Mouse (Mus musculus): ENCODE data around the gene Tln1. TPM values are rescaled to one million over a fixed set of nuclear protein-coding genes. Genes with fewer than 3 reads are reported as not detected.

The Tln1 gene
- polyA plus RNA-seq, 1 experiment from 2014 or later, result 60.4 TPM

Other genes starting within 250 kb of the Tln1 start
- gene Rusc2, start 180.7 kb downstream of the Tln1 start, polyA plus RNA-seq (2014; fragmentation: Nextera tagmentation; extraction: Ambion mirVana), result 15.8 and 19.1 TPM in 2 replicates
- 0.26 and 0.70 TPM in 2 replicates for gene Fam166b, start 133.6 kb downstream of the Tln1 start, polyA plus RNA-seq (2014; fragmentation: Nextera tagmentation; extraction: Ambion mirVana)
- gene Tesk1, start 120.8 kb downstream of the Tln1 start, polyA plus RNA-seq (2014; fragmentation: Nextera tagmentation; extraction: Ambion mirVana), result 9.1 and 10.1 TPM in 2 replicates
- 3.0 and 3.7 TPM in 2 replicates for gene Cd72, start 108.1 kb downstream of the Tln1 start, polyA plus RNA-seq (2014; fragmentation: Nextera tagmentation; extraction: Ambion mirVana)
- gene Sit1, start 79.0 kb downstream of the Tln1 start, polyA plus RNA-seq (2014; fragmentation: Nextera tagmentation; extraction: Ambion mirVana), result not detected in 2 replicates
- gene Ccdc107, start 69.8 kb downstream of the Tln1 start, polyA plus RNA-seq (2014; fragmentation: Nextera tagmentation; extraction: Ambion mirVana), result 49.1 and 55.4 TPM in 2 replicates
- 34.8 and 37.6 TPM in 2 replicates for gene Arhgef39, start 63.0 kb downstream of the Tln1 start, polyA plus RNA-seq (2014; fragmentation: Nextera tagmentation; extraction: Ambion mirVana)
- 0.64 and 0.79 TPM in 2 replicates for gene Car9, start 55.7 kb downstream of the Tln1 start, polyA plus RNA-seq (2014; fragmentation: Nextera tagmentation; extraction: Ambion mirVana)
- gene Tpm2, start 38.9 kb downstream of the Tln1 start, polyA plus RNA-seq (2014; fragmentation: Nextera tagmentation; extraction: Ambion mirVana), result 63.7 and 67.2 TPM in 2 replicates
- 60.3 and 64.7 TPM in 2 replicates for gene Creb3, start 359 bp downstream of the Tln1 start, polyA plus RNA-seq (2014; fragmentation: Nextera tagmentation; extraction: Ambion mirVana)
- 26.5 and 41.1 TPM in 2 replicates for gene Rgp1, start 16.0 kb upstream of the Tln1 start, polyA plus RNA-seq (2014; fragmentation: Nextera tagmentation; extraction: Ambion mirVana)
- 25.4 and 27.4 TPM in 2 replicates for gene Gba2, start 16.2 kb upstream of the Tln1 start, polyA plus RNA-seq (2014; fragmentation: Nextera tagmentation; extraction: Ambion mirVana)
- 0.56 and 1.1 TPM in 2 replicates for gene Msmp, start 21.8 kb upstream of the Tln1 start, polyA plus RNA-seq (2014; fragmentation: Nextera tagmentation; extraction: Ambion mirVana)
- gene Npr2, start 69.2 kb upstream of the Tln1 start, polyA plus RNA-seq (2014; fragmentation: Nextera tagmentation; extraction: Ambion mirVana), result 19.9 and 25.5 TPM in 2 replicates
- gene Spag8, start 90.9 kb upstream of the Tln1 start, polyA plus RNA-seq (2014; fragmentation: Nextera tagmentation; extraction: Ambion mirVana), result 5.7 and 6.5 TPM in 2 replicates
- 69.9 and 70.2 TPM in 2 replicates for gene Hint2, start 93.8 kb upstream of the Tln1 start, polyA plus RNA-seq (2014; fragmentation: Nextera tagmentation; extraction: Ambion mirVana)
- 5.7 and 7.2 TPM in 2 replicates for gene Tmem8b, start 106.3 kb upstream of the Tln1 start, polyA plus RNA-seq (2014; fragmentation: Nextera tagmentation; extraction: Ambion mirVana)
- 2.2 and 2.4 TPM in 2 replicates for gene Fam221b, start 106.5 kb upstream of the Tln1 start, polyA plus RNA-seq (2014; fragmentation: Nextera tagmentation; extraction: Ambion mirVana)
- gene Olfr70, start 138.1 kb upstream of the Tln1 start, polyA plus RNA-seq (2014; fragmentation: Nextera tagmentation; extraction: Ambion mirVana), result not detected in 2 replicates
- not detected in 2 replicates for gene Olfr71, start 147.6 kb upstream of the Tln1 start, polyA plus RNA-seq (2014; fragmentation: Nextera tagmentation; extraction: Ambion mirVana)
- gene Hrct1, start 164.5 kb upstream of the Tln1 start, polyA plus RNA-seq (2014; fragmentation: Nextera tagmentation; extraction: Ambion mirVana), result 0.17 and 0.19 TPM in 2 replicates
- 0.06 TPM in 1 of 2 replicates, not detected in the other for gene Spaar, start 167.3 kb upstream of the Tln1 start, polyA plus RNA-seq (2014; fragmentation: Nextera tagmentation; extraction: Ambion mirVana)
- gene Olfr159, start 208.3 kb upstream of the Tln1 start, polyA plus RNA-seq (2014; fragmentation: Nextera tagmentation; extraction: Ambion mirVana), result not detected in 2 replicates